Mouse (Mus musculus) heart, adult 2 months (tissue): ENCODE results near the gene Tfb1m.

ENCODE experiments used
- CTCF ChIP-seq: fragments of 200-600 bp; IDR thresholded peaks from 2 replicates; pipeline ENCODE4 v1.8.1; 2022; ENCODE audit warnings: antibody characterized with exemption, mild to moderate bottlenecking, moderate library complexity
- EP300 ChIP-seq: fragments of 200-500 bp; IDR thresholded peaks from 2 replicates; pipeline ENCODE4 v1.6.1; 2011; ENCODE audit warnings: low read depth, low read length, control low read depth; ENCODE audit not compliant: insufficient read depth
- POLR2A ChIP-seq: fragments of 200-500 bp; IDR thresholded peaks from 2 replicates; pipeline ENCODE4 v1.6.1; 2011; ENCODE audit warnings: mild to moderate bottlenecking, low read depth, low read length, control low read depth; ENCODE audit not compliant: insufficient read depth

DNA sequence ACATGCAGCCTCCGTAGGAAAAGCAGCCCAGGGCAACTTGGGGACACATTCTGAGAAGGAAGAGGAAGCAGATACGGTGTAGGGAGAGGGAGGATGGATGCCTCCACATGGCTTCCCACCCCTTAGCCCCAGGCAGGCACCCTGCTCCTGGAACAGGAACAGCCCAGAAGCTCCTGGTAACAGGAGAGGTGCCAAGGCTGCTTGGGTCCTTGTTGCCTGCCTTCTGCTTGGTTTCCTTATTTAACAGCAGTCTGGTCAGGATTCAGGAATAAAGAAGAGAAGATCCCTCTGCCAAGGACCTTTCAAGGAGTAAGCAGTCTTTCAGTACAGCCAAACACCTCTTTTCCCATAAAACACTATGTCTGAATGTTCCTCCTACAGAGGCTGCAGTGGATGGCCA lies 62.0 kb downstream of the Tfb1m start:
- TF ChIP-seq CTCF, result no peak
- TF ChIP-seq POLR2A, result no peak
- no peak for TF ChIP-seq EP300
